Mouse (Mus musculus) intestine, embryonic 15.5 days (tissue): ENCODE data around the gene St6galnac6. TPM values are rescaled to one million over a fixed set of nuclear protein-coding genes. Genes with fewer than 3 reads are reported as not detected.

Experiments
- ATAC-seq: fragments of 200-750 bp; cut with Nextera tagmentation; 2 replicates; pipeline ENCODE4 v1.8.0; 2017; ENCODE audit warnings: moderate TSS enrichment, moderate library complexity
- H3K27ac ChIP-seq: fragments of 300-500 bp; sonication (generic); 2 replicates; pipeline ENCODE4 v1.5.1; 2015; ENCODE audit warnings: mild to moderate bottlenecking, inconsistent platforms
- H3K27me3 ChIP-seq: fragments of 300-500 bp; sonication (generic); replicated peaks from 2 replicates; pipeline ENCODE4 v1.6.1; 2015; ENCODE audit warnings: inconsistent platforms
- H3K36me3 ChIP-seq: fragments of 300-500 bp; sonication (generic); 2 replicates; pipeline ENCODE4 v1.6.1; 2015; ENCODE audit warnings: inconsistent platforms
- H3K4me1 ChIP-seq: fragments of 300-500 bp; sonication (generic); replicated peaks from 2 replicates; pipeline ENCODE4 v1.6.1; 2015; ENCODE audit warnings: inconsistent platforms
- H3K4me2 ChIP-seq: fragments of 300-500 bp; sonication (generic); replicated peaks from 2 replicates; pipeline ENCODE4 v1.6.1; 2015; ENCODE audit warnings: mild to moderate bottlenecking, inconsistent platforms
- H3K4me3 ChIP-seq: fragments of 300-500 bp; sonication (generic); replicated peaks from 2 replicates; pipeline ENCODE4 v1.5.1; 2015; ENCODE audit warnings: inconsistent platforms
- H3K9ac ChIP-seq: fragments of 300-500 bp; sonication (generic); 2 replicates; pipeline ENCODE4 v1.6.1; 2015; ENCODE audit warnings: inconsistent platforms
- H3K9me3 ChIP-seq: fragments of 300-500 bp; sonication (generic); 2 replicates; pipeline ENCODE4 v1.6.1; 2016; ENCODE audit warnings: inconsistent platforms
- WGBS: fragments of 180-500 bp; shearing (Covaris S2); methylation state at CpG from one replicate; pipeline ENCODE4 v1.1.7; 2015; 5-methylcytosine and 5-hydroxymethylcytosine counted together
- polyA plus RNA-seq: library from polyadenylated mRNA; unstranded; fragments of >200 nt; fragmentation: Nextera tagmentation; extraction: Ambion mirVana; gene quantifications from 2 replicates; pipeline ENCODE4 v1.2.1, GENCODE M21; 2015

St6galnac6 gene
- polyA plus RNA-seq, 1 experiment from 2014 or later = 14.0 TPM

DNA sequence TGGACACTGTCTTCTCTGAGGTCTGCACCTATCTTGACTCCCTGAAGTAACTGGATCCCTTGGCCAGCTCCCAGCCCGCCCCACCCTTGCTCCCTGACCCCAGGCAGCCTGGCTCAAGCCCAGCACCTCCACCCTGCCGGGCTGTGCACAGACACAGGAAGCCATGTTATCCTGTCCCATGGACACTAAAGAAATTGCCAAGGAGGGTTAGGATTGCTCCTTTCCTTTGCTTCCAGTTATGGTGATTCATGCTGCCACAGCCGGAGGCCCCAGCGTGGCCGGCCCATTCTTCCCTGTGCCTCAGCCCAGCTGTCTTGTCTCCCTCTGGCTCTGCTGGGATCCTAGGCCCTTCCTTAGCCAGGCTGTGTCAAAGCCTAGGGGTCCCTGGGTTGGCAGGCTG, 34.2 kb downstream of the St6galnac6 start:
- WGBS = 72% methylated on average over 5 of the region's 5 CpGs
- no peaks in the 10 kb centered on the region for H3K27me3 ChIP-seq
- H3K4me1 ChIP-seq = peaks cover 20% of the 10 kb centered on the region
- H3K9ac ChIP-seq = no peak overlapping the region; the same call in 1 of the 2 replicates
- H3K27ac ChIP-seq = peak overlapping the region; percentile 54; the same call in 1 of the 2 replicates
- ATAC-seq = no peak
- no peaks in the 10 kb centered on the region for H3K9me3 ChIP-seq
- H3K36me3 ChIP-seq = no peaks in the 10 kb centered on the region
- H3K4me3 ChIP-seq = no peak overlapping the region
- H3K4me2 ChIP-seq = no peak overlapping the region

DNA sequence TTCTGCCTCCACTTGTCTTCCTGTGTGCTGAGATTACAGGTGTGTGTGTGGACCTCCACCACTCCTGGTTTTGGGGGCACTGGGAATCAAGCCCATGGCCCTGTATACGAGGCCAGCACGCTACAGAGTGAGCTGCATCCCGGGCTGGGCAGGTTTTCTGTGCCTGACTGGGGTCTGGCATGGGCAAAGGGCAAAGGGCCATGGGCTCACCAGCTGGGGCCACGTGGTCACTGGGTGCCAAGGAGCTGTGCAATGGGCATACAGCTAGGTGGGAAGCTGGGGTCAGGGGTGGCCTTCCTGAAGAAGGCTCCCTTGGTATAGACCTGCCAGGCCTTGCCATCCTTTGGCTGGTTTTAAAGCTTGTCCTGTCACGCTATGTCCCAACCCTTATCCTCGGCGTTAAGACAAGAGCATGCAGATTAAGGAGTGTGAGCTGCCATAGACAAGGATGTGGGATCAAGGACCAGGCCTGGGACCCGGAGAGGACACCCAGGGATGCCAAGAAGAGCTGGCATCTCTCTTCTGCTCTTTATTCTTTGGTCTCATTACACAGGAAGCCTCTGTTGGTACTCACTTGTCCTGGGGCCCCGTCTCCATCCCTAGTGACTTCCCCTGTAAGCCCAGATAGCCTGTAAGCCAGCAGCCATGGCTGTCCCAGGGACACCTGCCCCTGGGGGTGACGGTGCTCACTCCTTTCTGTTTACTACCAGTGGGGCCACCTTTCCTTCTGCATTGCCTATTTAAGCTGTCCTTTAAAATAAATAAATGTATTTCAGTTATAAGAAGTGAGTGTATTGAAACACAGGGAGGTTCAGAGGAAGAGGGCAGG, 35.0 kb downstream of the St6galnac6 start:
- no peaks in the 10 kb centered on the region for H3K9me3 ChIP-seq
- no peaks in the 10 kb centered on the region for H3K36me3 ChIP-seq
- peaks cover 12% of the 10 kb centered on the region for H3K4me1 ChIP-seq
- no peak for ATAC-seq
- no peak overlapping the region for H3K9ac ChIP-seq
- WGBS = 85% methylated on average over 10 of the region's 10 CpGs
- H3K27ac ChIP-seq = no peak overlapping the region
- no peak overlapping the region for H3K4me3 ChIP-seq
- no peaks in the 10 kb centered on the region for H3K27me3 ChIP-seq
- no peak overlapping the region for H3K4me2 ChIP-seq

DNA sequence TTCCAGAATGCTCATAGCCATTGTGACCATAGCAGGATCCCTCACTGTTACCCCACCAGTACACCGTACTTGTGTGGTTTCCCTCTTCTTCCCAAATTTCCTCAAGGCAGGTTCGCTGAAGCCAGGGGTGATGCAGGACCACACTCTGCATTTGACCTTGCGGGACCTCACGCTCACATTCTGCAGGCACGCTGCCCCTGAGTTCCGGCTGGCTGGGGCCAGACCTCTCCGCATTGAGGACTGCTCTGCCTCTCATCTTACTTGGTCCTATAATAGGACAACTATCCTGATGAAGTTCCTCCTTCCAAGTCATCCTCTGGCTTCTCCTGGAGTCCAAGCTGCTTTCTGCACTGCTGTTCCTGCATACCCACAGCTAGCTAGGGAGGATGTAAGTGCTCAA, 37.1 kb downstream of the St6galnac6 start:
- ATAC-seq = no peak
- no peaks in the 10 kb centered on the region for H3K36me3 ChIP-seq
- WGBS = 75% methylated on average over 7 of the region's 7 CpGs
- H3K4me3 ChIP-seq = no peak overlapping the region
- peaks cover 12% of the 10 kb centered on the region for H3K4me1 ChIP-seq
- H3K9me3 ChIP-seq = no peaks in the 10 kb centered on the region
- no peak overlapping the region for H3K4me2 ChIP-seq
- H3K27me3 ChIP-seq = no peaks in the 10 kb centered on the region
- peak overlapping the region; percentile 5; the same call in 1 of the 2 replicates for H3K27ac ChIP-seq
- no peak overlapping the region for H3K9ac ChIP-seq

DNA sequence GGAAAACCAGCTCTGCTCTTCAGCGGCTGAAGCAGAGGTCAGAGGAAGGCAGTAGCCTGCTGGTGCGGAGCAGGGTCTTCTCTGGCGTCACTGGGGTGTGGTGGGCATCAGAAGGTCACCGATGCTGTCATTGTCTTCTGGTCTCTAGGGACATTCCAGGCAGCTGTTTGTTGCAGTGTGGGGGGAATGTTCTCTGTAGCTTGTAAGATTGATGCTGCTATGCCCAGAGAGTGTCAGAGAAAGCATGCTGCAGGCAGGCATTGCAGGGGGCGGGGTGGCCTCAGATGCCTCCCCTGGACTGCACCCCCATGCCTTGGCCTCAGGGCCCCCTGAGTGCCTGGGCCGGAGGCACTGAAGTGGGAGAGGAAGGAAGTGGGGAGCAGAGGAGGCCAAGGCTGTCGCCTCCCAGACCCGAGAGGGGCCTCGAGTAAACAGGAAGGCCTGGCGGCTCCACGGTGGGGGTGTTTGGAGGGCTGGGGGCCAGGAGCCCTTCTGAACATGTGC, 38.3 kb downstream of the St6galnac6 start:
- H3K9me3 ChIP-seq = no peaks in the 10 kb centered on the region
- no peak overlapping the region for H3K9ac ChIP-seq
- peak overlapping the region; percentile 70 for H3K27ac ChIP-seq
- peaks cover 14% of the 10 kb centered on the region for H3K4me1 ChIP-seq
- 20% methylated on average over 11 of the region's 11 CpGs for WGBS
- 0 out of 2 replicates have a peak overlapping the region, but pooled peaks have one; percentile 2 for H3K4me2 ChIP-seq
- no peaks in the 10 kb centered on the region for H3K27me3 ChIP-seq
- H3K4me3 ChIP-seq = no peak overlapping the region
- ATAC-seq = peak; percentile 66
- H3K36me3 ChIP-seq = no peaks in the 10 kb centered on the region

DNA sequence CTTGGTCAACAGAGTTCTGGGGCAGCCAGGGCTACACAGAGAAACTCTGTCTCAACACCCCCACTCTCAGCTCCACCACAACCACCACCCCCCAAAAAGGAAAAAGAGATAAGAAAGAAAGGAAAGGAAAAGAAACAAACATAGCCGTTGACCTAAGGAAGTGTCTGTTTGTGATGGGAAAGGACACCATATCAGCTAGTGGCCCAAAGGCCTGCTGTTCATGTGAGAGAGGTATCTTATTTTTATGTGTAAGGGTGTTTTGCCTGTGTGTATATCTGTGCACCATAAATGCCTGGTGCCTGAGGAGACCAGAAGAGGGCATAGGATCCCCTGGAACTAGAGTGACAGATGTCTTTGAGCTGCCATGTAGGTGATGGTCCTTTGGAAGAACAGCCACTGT, 40.1 kb downstream of the St6galnac6 start:
- Histone ChIP-seq H3K9me3 (no peaks in the 10 kb centered on the region), H3K4me3 (no peak overlapping the region), H3K4me1 (peaks cover 19% of the 10 kb centered on the region), H3K36me3 (no peaks in the 10 kb centered on the region), H3K27me3 (no peaks in the 10 kb centered on the region), H3K27ac (no peak overlapping the region), H3K4me2 (no peak overlapping the region), H3K9ac (no peak overlapping the region)
- ATAC-seq = no peak
- 73% methylated on average over 1 of the region's 1 CpGs for WGBS

DNA sequence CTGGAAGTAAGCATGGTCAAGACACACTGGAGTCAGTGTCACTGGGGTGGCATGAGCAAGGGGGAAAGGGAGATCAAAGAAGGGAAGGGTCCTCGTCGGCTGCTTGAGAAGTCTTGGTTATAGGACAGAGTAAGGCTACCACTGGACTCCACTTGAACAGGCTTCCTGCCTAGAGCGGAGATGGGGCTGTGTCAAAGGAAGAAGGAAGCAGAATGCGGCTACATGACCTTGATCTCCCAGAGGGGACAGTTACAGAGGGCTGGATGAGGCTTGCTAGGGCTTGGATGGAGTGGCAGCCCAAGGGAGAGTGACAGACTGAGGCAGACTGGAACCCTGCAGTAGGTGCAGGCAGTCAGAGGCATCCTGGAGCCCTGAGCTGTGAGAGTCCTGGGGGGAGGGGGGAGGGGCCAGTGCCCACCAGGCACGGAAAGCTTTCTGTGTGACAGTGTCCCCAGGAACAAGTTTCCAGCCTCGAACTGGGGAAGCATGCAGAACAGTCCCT, 41.1 kb downstream of the St6galnac6 start:
- H3K4me2 ChIP-seq = no peak overlapping the region
- H3K36me3 ChIP-seq = no peaks in the 10 kb centered on the region
- H3K27ac ChIP-seq = no peak overlapping the region
- H3K9ac ChIP-seq = no peak overlapping the region
- H3K4me1 ChIP-seq = peaks cover 26% of the 10 kb centered on the region
- ATAC-seq = no peak
- 61% methylated on average over 6 of the region's 6 CpGs for WGBS
- H3K27me3 ChIP-seq = no peaks in the 10 kb centered on the region
- no peak overlapping the region for H3K4me3 ChIP-seq
- H3K9me3 ChIP-seq = no peaks in the 10 kb centered on the region

DNA sequence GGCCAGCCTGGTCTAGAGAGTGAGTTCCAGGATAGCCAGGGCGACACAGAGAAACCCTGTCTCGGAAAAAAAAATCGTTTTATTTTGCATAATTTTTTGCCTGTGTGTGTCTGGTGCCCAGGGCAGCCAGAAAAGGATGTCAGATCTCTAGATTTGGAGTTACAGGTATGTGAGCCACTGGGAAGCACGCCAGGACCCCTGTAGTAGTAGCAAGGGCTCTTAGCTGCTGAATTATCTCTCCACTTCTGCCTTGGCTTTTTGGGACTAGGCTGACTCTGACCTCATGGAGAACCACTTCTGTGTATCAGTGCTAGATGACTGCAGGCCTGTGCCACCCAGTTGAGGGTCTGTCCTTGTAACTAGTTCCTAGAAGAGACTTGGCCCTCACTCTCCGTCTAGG, 42.3 kb downstream of the St6galnac6 start:
- Histone ChIP-seq H3K4me1 (peaks cover 36% of the 10 kb centered on the region), H3K4me3 (no peak overlapping the region), H3K36me3 (no peaks in the 10 kb centered on the region), H3K9me3 (no peaks in the 10 kb centered on the region), H3K9ac (no peak overlapping the region), H3K4me2 (no peak overlapping the region), H3K27ac (no peak overlapping the region), H3K27me3 (no peaks in the 10 kb centered on the region)
- no peak for ATAC-seq
- WGBS = 88% methylated on average over 5 of the region's 5 CpGs

DNA sequence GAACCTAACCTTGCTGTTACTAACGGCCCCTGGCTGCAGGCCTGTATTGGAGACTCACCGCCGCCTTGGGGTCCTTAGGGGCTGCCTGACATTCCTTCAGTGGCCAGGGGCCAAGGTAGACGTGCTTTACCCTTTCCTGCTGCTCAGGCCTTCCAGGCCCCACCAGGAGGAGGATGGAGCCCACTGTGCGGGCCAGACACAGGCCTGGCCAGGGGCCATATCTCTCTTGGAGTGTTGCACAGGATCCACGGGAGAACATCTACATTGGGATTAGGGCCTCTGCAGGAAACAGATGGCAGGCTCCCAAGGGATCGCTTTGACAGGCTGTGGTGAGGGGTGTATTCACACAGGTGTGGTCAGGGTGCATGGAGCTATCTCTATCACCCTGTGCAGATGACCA, 43.3 kb downstream of the St6galnac6 start:
- Histone ChIP-seq H3K4me2 (no peak overlapping the region), H3K36me3 (no peaks in the 10 kb centered on the region), H3K4me1 (peaks cover 35% of the 10 kb centered on the region), H3K9ac (no peak overlapping the region), H3K27me3 (no peaks in the 10 kb centered on the region), H3K4me3 (no peak overlapping the region), H3K27ac (no peak overlapping the region), H3K9me3 (no peaks in the 10 kb centered on the region)
- ATAC-seq = no peak; the same call in 1 of the 2 replicates
- 61% methylated on average over 7 of the region's 7 CpGs for WGBS

DNA sequence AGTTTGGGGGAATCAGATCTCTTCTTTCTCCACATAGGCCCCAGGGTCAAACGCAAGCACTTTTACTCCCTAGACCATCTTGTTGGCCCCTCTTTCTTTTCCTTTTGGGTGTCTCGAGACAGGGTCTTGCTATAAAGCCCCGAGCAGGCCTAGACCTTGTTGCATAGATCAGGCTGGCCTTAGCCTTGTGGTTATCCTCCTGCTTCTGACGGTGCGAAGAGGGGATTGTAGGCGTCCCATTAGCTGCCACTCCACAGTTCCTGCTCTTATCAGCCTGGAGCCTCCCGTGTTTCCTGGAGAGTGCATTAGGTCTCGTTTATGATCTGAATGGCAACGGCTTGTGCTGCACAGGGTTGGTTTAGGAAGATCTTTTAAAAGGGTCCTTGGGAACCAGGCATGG, 44.6 kb downstream of the St6galnac6 start:
- no peak for ATAC-seq
- 62% methylated on average over 9 of the region's 9 CpGs for WGBS
- H3K9ac ChIP-seq = no peak overlapping the region
- no peak overlapping the region for H3K4me3 ChIP-seq
- no peak overlapping the region for H3K4me2 ChIP-seq
- H3K4me1 ChIP-seq = peaks cover 31% of the 10 kb centered on the region
- H3K36me3 ChIP-seq = no peaks in the 10 kb centered on the region
- no peaks in the 10 kb centered on the region for H3K27me3 ChIP-seq
- no peak overlapping the region for H3K27ac ChIP-seq
- no peaks in the 10 kb centered on the region for H3K9me3 ChIP-seq

DNA sequence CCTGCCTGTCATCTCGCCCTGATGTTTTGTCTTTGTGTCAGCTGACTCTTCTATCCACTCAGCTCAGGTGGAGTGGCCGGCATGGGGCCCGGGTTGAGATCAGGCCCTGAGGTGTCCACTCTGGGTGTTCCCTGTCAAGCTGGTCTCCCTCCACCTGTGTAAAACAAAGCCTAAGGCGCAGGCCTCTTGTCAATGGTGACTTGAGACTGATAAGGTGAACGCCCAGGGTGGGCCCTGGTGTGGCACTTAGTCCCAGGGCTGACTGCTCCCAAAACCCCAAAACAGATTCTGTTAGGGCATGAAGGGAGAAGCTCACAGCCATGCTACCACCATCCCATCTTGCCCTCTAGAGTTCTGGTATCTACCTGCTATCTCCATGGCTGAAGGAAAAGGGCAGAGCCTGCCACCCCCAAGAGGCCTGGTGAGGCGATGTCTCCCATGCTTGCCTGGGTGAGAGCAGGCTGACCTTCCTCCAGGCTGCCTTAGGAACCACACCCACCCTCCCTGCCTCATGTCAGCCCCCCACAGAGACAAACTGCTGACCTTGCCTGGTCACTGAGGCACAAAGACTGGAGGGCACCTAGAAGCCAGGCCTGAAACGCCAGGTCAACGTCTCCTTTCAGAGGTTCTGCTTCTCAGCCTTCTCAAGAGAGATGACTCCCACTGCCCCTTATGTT, 45.4 kb downstream of the St6galnac6 start:
- Histone ChIP-seq H3K4me3 (no peak overlapping the region), H3K4me1 (peaks cover 31% of the 10 kb centered on the region), H3K4me2 (no peak overlapping the region), H3K9me3 (no peaks in the 10 kb centered on the region), H3K9ac (no peak overlapping the region), H3K27me3 (no peaks in the 10 kb centered on the region), H3K27ac (0 out of 2 replicates have a peak overlapping the region, but pooled peaks have one; percentile 81), H3K36me3 (no peaks in the 10 kb centered on the region)
- WGBS = 83% methylated on average over 8 of the region's 8 CpGs
- ATAC-seq = no peak

DNA sequence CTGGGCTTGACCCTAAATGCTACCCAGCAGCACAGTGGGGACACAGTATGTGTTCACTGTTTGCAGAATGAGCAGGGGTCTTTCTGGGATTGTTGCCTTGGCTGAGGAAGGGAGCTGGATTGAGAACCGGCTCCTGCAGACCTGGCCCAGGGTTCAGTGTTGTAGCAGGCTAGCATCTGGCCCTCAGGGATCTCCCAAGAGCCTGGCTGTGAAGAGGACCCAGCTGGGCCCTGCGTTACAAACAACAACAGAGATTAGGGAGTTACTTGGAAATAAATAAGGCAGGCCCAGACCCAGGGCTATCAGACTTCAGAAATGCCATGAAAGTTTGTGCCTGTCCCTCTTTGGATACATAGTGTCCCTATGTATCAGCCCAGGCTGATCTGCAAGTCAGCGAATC, 46.1 kb downstream of the St6galnac6 start:
- peak overlapping the region; percentile 81 for H3K27ac ChIP-seq
- H3K36me3 ChIP-seq = no peaks in the 10 kb centered on the region
- H3K9ac ChIP-seq = no peak overlapping the region
- peaks cover 31% of the 10 kb centered on the region for H3K4me1 ChIP-seq
- no peak overlapping the region for H3K4me3 ChIP-seq
- no peaks in the 10 kb centered on the region for H3K27me3 ChIP-seq
- H3K4me2 ChIP-seq = no peak overlapping the region
- no peak for ATAC-seq
- H3K9me3 ChIP-seq = no peaks in the 10 kb centered on the region
- WGBS = 70% methylated on average over 3 of the region's 3 CpGs

DNA sequence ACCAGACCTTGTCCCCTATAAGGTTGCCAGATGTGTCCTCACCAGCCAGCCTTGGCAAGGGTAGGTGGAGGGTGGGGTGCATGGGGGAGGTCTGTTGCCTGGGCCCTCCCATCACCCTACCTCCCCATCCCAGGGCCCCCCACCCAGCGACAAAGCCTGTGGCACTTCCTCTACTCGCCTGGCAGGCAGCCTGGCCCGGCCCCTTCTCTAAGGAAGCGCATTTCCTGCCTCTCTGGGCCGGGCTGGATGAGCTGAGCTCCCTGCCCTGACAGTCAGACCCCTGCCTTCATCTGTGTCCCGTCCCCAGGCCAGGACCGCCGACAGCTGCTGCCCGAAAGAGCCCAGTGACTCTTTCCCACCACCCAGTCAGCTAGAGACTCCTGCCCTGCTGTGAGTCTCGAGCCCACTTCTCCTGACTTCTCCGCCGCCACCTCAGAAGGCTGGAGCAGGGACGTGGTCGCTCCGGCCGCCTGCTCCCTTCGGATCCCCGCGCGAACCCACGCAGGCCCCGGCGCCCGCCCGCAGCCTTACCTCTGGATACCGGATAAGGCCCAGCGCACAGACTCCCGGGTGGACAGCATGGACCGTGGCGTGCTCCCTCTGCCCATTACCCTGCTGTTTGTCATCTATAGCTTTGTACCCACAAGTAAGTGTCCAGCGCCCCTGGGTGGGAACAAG, 47.0 kb downstream of the St6galnac6 start, which contains the start of gene Eng:
Gene Eng, plus strand, starts transcription at position 217 of the 678 bp plus-strand sequence.
- Histone ChIP-seq H3K9me3 (no peaks in the 10 kb centered on the region), H3K4me2 (peak within 1 kb of the TSS; percentile 58), H3K27ac (peak within 1 kb of the TSS; percentile 81), H3K27me3 (no peaks in the 10 kb centered on the region), H3K9ac (peak within 1 kb of the TSS; percentile 47), H3K4me3 (peak within 1 kb of the TSS; percentile 43), H3K4me1 (peaks cover 34% of the 10 kb centered on the region), H3K36me3 (no peaks in the 10 kb centered on the region)
- peak; percentile 54 for ATAC-seq
- WGBS = 50% methylated on average over 31 of the region's 31 CpGs
